Mouse (Mus musculus): ENCODE data around the gene Frem3. TPM values are rescaled to one million over a fixed set of nuclear protein-coding genes. Genes with fewer than 3 reads are reported as not detected.
"Not testable (repeated sequence)": the region's sequence is repeated elsewhere in the genome, so short reads cannot be mapped to it uniquely, and the experiment has no call there.

Gene Frem3
- total RNA-seq, 2 experiments from 2014 or later: 0.03 TPM

GRCm38 (mm10) chr8:80683756-80684335 lies 73.0 kb downstream of the Frem3 start:
- intact Hi-C loops (cut with DNase I): no loop called here

GRCm38 (mm10) chr8:80688141-80688540 lies 77.3 kb downstream of the Frem3 start:
- intact Hi-C loops (cut with DNase I): loop anchor here (1.0 to 2.0 kb wide), 2 partner anchors 195 to 955 kb away; partner anchors contain the start of gene Gypa
- no peak for DNase-seq (ENCODE audit: low spot score)

More at GRCm38 (mm10) chr8:80683756-80684335, 73.0 kb downstream of the Frem3 start:
- DNase-seq (ENCODE audit: low spot score): no peak

GRCm38 (mm10) chr8:80710670-80711400 lies 100.0 kb downstream of the Frem3 start:
- intact Hi-C loops (cut with DNase I): no loop called here
- no peak for DNase-seq (ENCODE audit: low spot score)

GRCm38 (mm10) chr8:80714461-80714860 lies 103.6 kb downstream of the Frem3 start:
- intact Hi-C loops (cut with DNase I): no loop called here
- DNase-seq (ENCODE audit: low spot score): no peak

GRCm38 (mm10) chr8:80732326-80732725 lies 121.4 kb downstream of the Frem3 start:
- intact Hi-C loops (cut with DNase I): no loop called here

GRCm38 (mm10) chr8:80738046-80738387 lies 127.1 kb downstream of the Frem3 start:
- DNase-seq (ENCODE audit: low spot score): peak; percentile 20
- intact Hi-C loops (cut with DNase I): no loop called here

More at GRCm38 (mm10) chr8:80732326-80732725, 121.4 kb downstream of the Frem3 start:
- DNase-seq (ENCODE audit: low spot score): no peak

- peak; percentile 26 for DNase-seq (ENCODE audit: low spot score)
- intact Hi-C loops (cut with DNase I): no loop called here
Measured at GRCm38 (mm10) chr8:80738388-80739154, 127.7 kb downstream of the Frem3 start.

- intact Hi-C loops (cut with DNase I): not testable (repeated sequence)
- DNase-seq (ENCODE audit: low spot score): peak; percentile 91
Measured at GRCm38 (mm10) chr8:80739155-80739924, 128.5 kb downstream of the Frem3 start, which contains the start of gene Smarca5. Smarca5 (minus strand) TSS chr8:80739497.

GRCm38 (mm10) chr8:80739932-80740331 lies 129.1 kb downstream of the Frem3 start:
- intact Hi-C loops (cut with DNase I): no loop called here
- DNase-seq (ENCODE audit: low spot score): no peak

Other genes with a start within 250 kb of the Frem3 start
- gene Gypa, start 117.3 kb upstream of the Frem3 start, total RNA-seq (2021): 1 to 10 TPM; 1.1 to 1.4 TPM
- 10 to 100 TPM; 34.5 to 43.3 TPM for gene Smarca5, start 128.4 kb downstream of the Frem3 start, total RNA-seq (2021)